Mouse (Mus musculus): ENCODE results near the gene Tmem141. TPM values are rescaled to one million over a fixed set of nuclear protein-coding genes. Genes with fewer than 3 reads are reported as not detected.
A peak's percentile ranks its signal among the peaks of the same experiment; 100 is the strongest.

The Tmem141 gene
- total and polyA plus RNA-seq, 2 experiments from 2014 or later: 39.4 to 42.7 TPM

- DNase-seq: peak; percentile 15
- Histone ChIP-seq H3K36me3 (ENCODE audit: insufficient read depth) (peaks cover 32% of the 10 kb centered on the region; the same call in 1 of the 2 replicates), H3K27me3 (ENCODE audit: insufficient read depth, low read length) (peaks cover 40% of the 10 kb centered on the region), H3K4me3 (ENCODE audit: low read depth, low read length) (0 out of 2 replicates have a peak overlapping the region, but pooled peaks have one; percentile 9), H3K4me1 (ENCODE audit: insufficient read depth) (peaks cover 25% of the 10 kb centered on the region), H3K9ac (0 out of 2 replicates have a peak overlapping the region, but pooled peaks have one; percentile 6), H3K4me2 (ENCODE audit: low read depth) (peak overlapping the region; percentile 1; the same call in 1 of the 2 replicates), H3K27ac (ENCODE audit: low read depth, low read length) (no peak overlapping the region), H3K9me3 (ENCODE audit: low read length) (no peaks in the 10 kb centered on the region)
- no peak for ATAC-seq
- 11% methylated on average over 77 of the region's 77 CpGs for WGBS
- TF ChIP-seq CTCF (IDR thresholded peaks at IDR 0.05; ENCODE audit: low read depth): no peak
Measured at GRCm38 (mm10) chr2:25578796-25579736, 42.7 kb downstream of the Tmem141 start.

- 13% methylated on average over 75 of the region's 75 CpGs for WGBS
- Histone ChIP-seq H3K4me3 (ENCODE audit: low read depth, low read length) (peak overlapping the region; percentile 21; the same call in 1 of the 2 replicates), H3K36me3 (ENCODE audit: insufficient read depth) (peaks cover 25% of the 10 kb centered on the region; the same call in 1 of the 2 replicates), H3K4me1 (ENCODE audit: insufficient read depth) (peaks cover 34% of the 10 kb centered on the region), H3K27me3 (ENCODE audit: insufficient read depth, low read length) (peaks cover 40% of the 10 kb centered on the region), H3K27ac (ENCODE audit: low read depth, low read length) (no peak overlapping the region), H3K4me2 (ENCODE audit: low read depth) (peak overlapping the region; percentile 14), H3K9me3 (ENCODE audit: low read length) (no peaks in the 10 kb centered on the region), H3K9ac (no peak overlapping the region)
- TF ChIP-seq CTCF (IDR thresholded peaks at IDR 0.05; ENCODE audit: low read depth): peak; percentile 37; the same call in 1 of the 2 replicates
- DNase-seq (peak; percentile 30), ATAC-seq (no peak)
Measured at GRCm38 (mm10) chr2:25577951-25578795, 43.6 kb downstream of the Tmem141 start.

GRCm38 (mm10) chr2:25576965-25577891 lies 44.6 kb downstream of the Tmem141 start:
- Histone ChIP-seq H3K27me3 (ENCODE audit: insufficient read depth, low read length) (peaks cover 40% of the 10 kb centered on the region), H3K4me3 (ENCODE audit: low read depth, low read length) (peak overlapping the region; percentile 21; the same call in 1 of the 2 replicates), H3K27ac (ENCODE audit: low read depth, low read length) (no peak overlapping the region), H3K4me2 (ENCODE audit: low read depth) (peak overlapping the region; percentile 14), H3K9me3 (ENCODE audit: low read length) (no peaks in the 10 kb centered on the region), H3K4me1 (ENCODE audit: insufficient read depth) (peaks cover 27% of the 10 kb centered on the region), H3K36me3 (ENCODE audit: insufficient read depth) (peaks cover 24% of the 10 kb centered on the region; the same call in 1 of the 2 replicates), H3K9ac (0 out of 2 replicates have a peak overlapping the region, but pooled peaks have one; percentile 0)
- WGBS: 19% methylated on average over 92 of the region's 92 CpGs
- DNase-seq: peak; percentile 57
- no peak for ATAC-seq
- no peak for TF ChIP-seq CTCF (IDR thresholded peaks at IDR 0.05; ENCODE audit: low read depth)

GRCm38 (mm10) chr2:25576028-25576850 lies 45.6 kb downstream of the Tmem141 start:
- TF ChIP-seq CTCF (IDR thresholded peaks at IDR 0.05; ENCODE audit: low read depth): no peak
- DNase-seq (no peak), ATAC-seq (no peak)
- Histone ChIP-seq H3K36me3 (ENCODE audit: insufficient read depth) (peaks cover 24% of the 10 kb centered on the region; the same call in 1 of the 2 replicates), H3K9me3 (ENCODE audit: low read length) (no peaks in the 10 kb centered on the region), H3K4me1 (ENCODE audit: insufficient read depth) (peaks cover 22% of the 10 kb centered on the region), H3K27ac (ENCODE audit: low read depth, low read length) (no peak overlapping the region), H3K4me3 (ENCODE audit: low read depth, low read length) (no peak overlapping the region), H3K4me2 (ENCODE audit: low read depth) (peak overlapping the region; percentile 94; the same call in 1 of the 2 replicates), H3K27me3 (ENCODE audit: insufficient read depth, low read length) (peaks cover 40% of the 10 kb centered on the region), H3K9ac (no peak overlapping the region)
- WGBS: 73% methylated on average over 16 of the region's 16 CpGs

GRCm38 (mm10) chr2:25575432-25576027 lies 46.3 kb downstream of the Tmem141 start:
- Histone ChIP-seq H3K4me1 (ENCODE audit: insufficient read depth) (peaks cover 15% of the 10 kb centered on the region; the same call in 1 of the 2 replicates), H3K9me3 (ENCODE audit: low read length) (no peaks in the 10 kb centered on the region), H3K27me3 (ENCODE audit: insufficient read depth, low read length) (peaks cover 40% of the 10 kb centered on the region), H3K4me2 (ENCODE audit: low read depth) (peak overlapping the region; percentile 94), H3K27ac (ENCODE audit: low read depth, low read length) (peak overlapping the region; percentile 90), H3K4me3 (ENCODE audit: low read depth, low read length) (peak overlapping the region; percentile 63), H3K36me3 (ENCODE audit: insufficient read depth) (peaks cover 24% of the 10 kb centered on the region; the same call in 1 of the 2 replicates), H3K9ac (peak overlapping the region; percentile 46; the same call in 1 of the 2 replicates)
- DNase-seq: peak; percentile 40
- 7% methylated on average over 20 of the region's 21 CpGs for WGBS
- ATAC-seq: 0 out of 2 replicates have a peak, but pooled peaks have one; percentile 0
- no peak for TF ChIP-seq CTCF (IDR thresholded peaks at IDR 0.05; ENCODE audit: low read depth)
